In the genomic region with DNA sequence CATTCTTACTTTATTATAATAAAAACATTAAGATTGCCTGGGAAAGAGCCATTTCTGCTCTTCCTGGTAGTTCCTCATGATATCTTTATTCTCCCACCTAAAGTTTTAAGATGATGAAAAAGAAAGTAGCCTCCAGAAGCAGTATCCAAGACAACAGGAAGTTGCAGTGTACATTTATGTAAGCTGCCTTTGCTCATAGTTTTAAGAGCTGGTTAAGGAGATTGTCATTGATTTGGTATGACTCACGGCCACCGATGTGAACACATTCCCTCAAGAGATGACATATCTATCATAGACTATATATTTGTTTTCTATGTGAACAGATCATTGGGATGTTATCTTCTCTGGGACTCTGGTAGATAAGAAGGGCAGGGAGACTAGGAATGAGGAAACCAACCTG, we compare ENCODE assay signal across 14 mouse cellular contexts.
"Had no signal": no experiment of that assay in that cellular context is flagged by ENCODE, and none has a peak within 500 bp of the region (broad histone marks: within the 10 kb centered on the region; RNA-seq: fewer than 3 reads in every experiment).

No protein-coding gene starts in this region.

- ATAC-seq: lung, postnatal 0 days; midbrain, embryonic 13.5 days; midbrain, embryonic 15.5 days had no signal

- DNase-seq: lung, adult 2 months; lung, postnatal 14 days; lung, postnatal 36 days; retina, postnatal 1 day; right cerebral cortex, adult 18-20 months; right cerebral cortex, postnatal 25 days; right cerebral cortex, postnatal 4 days; spleen, adult 18-20 months; thymus, adult 18-20 months; thymus, postnatal 25 days; thymus, postnatal 4 days had no signal
